Mouse (Mus musculus) heart, adult 18-20 months (tissue): ENCODE measurements around the gene Fto. TPM values are rescaled to one million over a fixed set of nuclear protein-coding genes. Genes with fewer than 3 reads are reported as not detected.
A peak's percentile ranks its signal among the peaks of the same experiment; 100 is the strongest.

ENCODE experiments used
- DNase-seq, 2 experiments: peaks; one replicate each; pipeline ENCODE4 v3.0.0; 2021 to 2022; ENCODE audit warnings: mixed read lengths in 1 of 2
- long read RNA-seq, 2 experiments: library from polyadenylated mRNA; stranded (forward); transcript quantifications; one replicate each; pipeline ENCODE4 v2.0.0; 2021
- total RNA-seq, 2 experiments: library from RNA; stranded (reverse); gene quantifications; 2 replicates each; pipeline ENCODE4 v1.2.3; 2021

Gene Fto
- total RNA-seq: 10 to 100 TPM; 59.5 to 66.3 TPM
- long read RNA-seq, experiment 1, transcript Fto-201 (9 exons, 3,564 nt): major isoform, 11 of 23 reads
- long read RNA-seq, experiment 1, partial matches to known transcripts: 6 of 23 reads
- long read RNA-seq, experiment 1, other reads (novel, unspliced or antisense): 6 of 23 reads
- long read RNA-seq, experiment 2, partial matches to known transcripts: 2 of 11 reads
- long read RNA-seq, experiment 2, other reads (novel, unspliced or antisense): 6 of 11 reads

- DNase-seq: peak; percentile 97 to 99
These were observed at the start of gene Fto, which contains the start of gene Rpgrip1l for GRCm38 (mm10) chr8:91312835-91313832. Gene Fto, plus strand, starts transcription at chr8:91313525. Gene Rpgrip1l, minus strand, starts transcription at chr8:91313262.

GRCm38 (mm10) chr8:91263939-91264338 is 49.4 kb upstream of the Fto start:
- DNase-seq: no peak

- DNase-seq: no peak
These were observed 48.8 kb upstream of the Fto start for GRCm38 (mm10) chr8:91264564-91264963.

- no peak for DNase-seq
These were observed 43.9 kb upstream of the Fto start for GRCm38 (mm10) chr8:91269374-91269958.

- DNase-seq: no peak
These were observed 39.8 kb upstream of the Fto start for GRCm38 (mm10) chr8:91273493-91273892.

- DNase-seq: no peak
These were observed 37.0 kb upstream of the Fto start for GRCm38 (mm10) chr8:91276337-91276736.

- DNase-seq: no peak
These were observed 35.3 kb upstream of the Fto start for GRCm38 (mm10) chr8:91278060-91278459.

- peak; percentile 24 to 44 for DNase-seq
These were observed 32.7 kb upstream of the Fto start for GRCm38 (mm10) chr8:91280467-91281212.

GRCm38 (mm10) chr8:91281545-91281944 is 31.8 kb upstream of the Fto start:
- DNase-seq: no peak

GRCm38 (mm10) chr8:91282655-91283054 is 30.7 kb upstream of the Fto start:
- no peak for DNase-seq

- no peak for DNase-seq
These were observed 29.5 kb upstream of the Fto start for GRCm38 (mm10) chr8:91283815-91284214.

GRCm38 (mm10) chr8:91286237-91286636 is 27.1 kb upstream of the Fto start:
- DNase-seq: no peak

- DNase-seq: peak; percentile 21 to 24
These were observed 22.7 kb upstream of the Fto start for GRCm38 (mm10) chr8:91290576-91290975.

- DNase-seq: no peak
These were observed 17.5 kb upstream of the Fto start for GRCm38 (mm10) chr8:91295786-91296185.

GRCm38 (mm10) chr8:91298672-91299071 is 14.7 kb upstream of the Fto start:
- no peak for DNase-seq

GRCm38 (mm10) chr8:91304481-91305386 is 8.6 kb upstream of the Fto start:
- DNase-seq: no peak

- DNase-seq: no peak
These were observed 983 bp upstream of the Fto start for GRCm38 (mm10) chr8:91312342-91312741.

- no peak for DNase-seq
These were observed 4.4 kb downstream of the Fto start for GRCm38 (mm10) chr8:91317567-91318227.

- no peak for DNase-seq
These were observed 5.8 kb downstream of the Fto start for GRCm38 (mm10) chr8:91318938-91319729.

- peak; percentile 52 to 61 for DNase-seq
These were observed 10.2 kb downstream of the Fto start for GRCm38 (mm10) chr8:91323511-91323910.
